In the genomic region with DNA sequence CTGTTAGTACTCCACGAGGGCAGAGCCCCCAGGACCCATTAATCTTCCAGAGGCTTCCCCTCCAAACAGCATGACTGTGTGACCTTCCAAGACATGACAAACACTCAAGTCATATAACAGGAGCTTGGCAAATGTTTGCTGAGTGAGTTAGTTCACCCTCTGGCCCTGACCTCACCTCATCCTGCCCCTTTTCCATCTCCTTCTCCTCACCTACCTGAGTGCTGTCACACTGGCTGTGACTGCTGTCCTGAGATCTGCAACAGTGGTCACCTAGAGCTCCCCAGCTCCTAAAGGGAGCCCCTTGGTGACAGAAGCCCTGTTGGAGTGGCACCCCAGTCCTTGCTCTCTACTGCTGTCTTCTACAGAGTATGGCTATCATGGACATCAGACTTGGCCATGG, we compare ENCODE assay signal across 16 mouse cellular contexts. TPM values are rescaled to one million over a fixed set of nuclear protein-coding genes. Genes with fewer than 3 reads are reported as not detected.
"Had no signal": no experiment of that assay in that cellular context is flagged by ENCODE, and none has a peak within 500 bp of the region (broad histone marks: within the 10 kb centered on the region; RNA-seq: fewer than 3 reads in every experiment).

No protein-coding gene starts in this region.

- DNase-seq: gastrocnemius, postnatal 14 days; gastrocnemius, postnatal 36 days; heart, adult 11 months; heart, adult 2 months; heart, postnatal 14 days; heart, postnatal 36 days; kidney, adult 11 months; kidney, adult 2 months; kidney, adult 9 months; kidney, postnatal 14 days; kidney, postnatal 36 days; layer of hippocampus, adult 9-11 months; layer of hippocampus, postnatal 36 days; liver; liver, embryonic 13.5 days had no signal

RNA-seq across cellular contexts. Expression of gene Atp2b2, which starts 31.8 kb away (rescaled TPM):
- total RNA-seq: hematopoietic stem cell, adult 5-6 weeks had no signal

RNA-seq across cellular contexts. Expression of gene Slc6a11, which starts 56.8 kb away (rescaled TPM):
- total RNA-seq: heart, adult 2 months; heart, postnatal 14 days; heart, postnatal 36 days; hematopoietic stem cell, adult 5-6 weeks had no signal
